Mouse (Mus musculus) intestine, embryonic 14.5 days (tissue): ENCODE results near the gene Tram2. TPM values are rescaled to one million over a fixed set of nuclear protein-coding genes. Genes with fewer than 3 reads are reported as not detected.
A peak's percentile ranks its signal among the peaks of the same experiment; 100 is the strongest.

Experiments
- ATAC-seq: fragments of 200-750 bp; cut with Nextera tagmentation; replicated peaks from 2 replicates; pipeline ENCODE4 v1.8.0; 2017; ENCODE audit warnings: low read depth, moderate number of reproducible peaks, moderate TSS enrichment, moderate library complexity; ENCODE audit not compliant: low FRiP score, low TSS enrichment
- DNase-seq: peaks from one replicate; pipeline ENCODE4 v3.0.0-alpha.2; 2018; ENCODE audit warnings: low spot score
- H3K27ac ChIP-seq: fragments of 300-500 bp; sonication (generic); 2 replicates; pipeline ENCODE4 v1.5.1; 2014; ENCODE audit warnings: low read depth, mild to moderate bottlenecking, control low read depth
- H3K27me3 ChIP-seq: fragments of 300-500 bp; sonication (generic); replicated peaks from 2 replicates; pipeline ENCODE4 v1.6.1; 2014; ENCODE audit warnings: low read length, control low read depth; ENCODE audit not compliant: control insufficient read depth, insufficient read depth
- H3K36me3 ChIP-seq: fragments of 300-500 bp; sonication (generic); 2 replicates; pipeline ENCODE4 v1.6.1; 2014; ENCODE audit warnings: low read length, control low read depth; ENCODE audit not compliant: control insufficient read depth, insufficient read depth
- H3K4me1 ChIP-seq: fragments of 300-500 bp; sonication (generic); replicated peaks from 2 replicates; pipeline ENCODE4 v1.6.1; 2014; ENCODE audit warnings: low read length, control low read depth, mixed read lengths; ENCODE audit not compliant: control insufficient read depth, insufficient read depth
- H3K4me2 ChIP-seq: fragments of 300-500 bp; sonication (generic); 2 replicates; pipeline ENCODE4 v1.6.1; 2014; ENCODE audit warnings: low read length
- H3K4me3 ChIP-seq: fragments of 300-500 bp; sonication (generic); 2 replicates; pipeline ENCODE4 v1.5.1; 2014; ENCODE audit warnings: low read depth, low read length, control low read depth, mixed read lengths
- H3K9ac ChIP-seq: fragments of 300-500 bp; sonication (generic); 2 replicates; pipeline ENCODE4 v1.6.1; 2014; ENCODE audit warnings: mild to moderate bottlenecking, low read length
- H3K9me3 ChIP-seq: fragments of 300-500 bp; sonication (generic); 2 replicates; pipeline ENCODE4 v1.6.1; 2016; ENCODE audit warnings: low read length, control low read depth; ENCODE audit not compliant: control insufficient read depth
- WGBS: fragments of 180-500 bp; shearing (Covaris S2); extraction: QIAGEN DNeasy Blood & Tissue Kit; methylation state at CpG from one replicate; pipeline ENCODE4 v1.1.7; 2014; 5-methylcytosine and 5-hydroxymethylcytosine counted together
- polyA plus RNA-seq: library from polyadenylated mRNA; unstranded; fragments of >200 nt; fragmentation: Nextera tagmentation; extraction: Ambion mirVana; gene quantifications from 2 replicates; pipeline ENCODE4 v1.2.1, GENCODE M21; 2014

Gene Tram2
- polyA plus RNA-seq, 1 experiment from 2014 or later, result 10.4 TPM

DNA sequence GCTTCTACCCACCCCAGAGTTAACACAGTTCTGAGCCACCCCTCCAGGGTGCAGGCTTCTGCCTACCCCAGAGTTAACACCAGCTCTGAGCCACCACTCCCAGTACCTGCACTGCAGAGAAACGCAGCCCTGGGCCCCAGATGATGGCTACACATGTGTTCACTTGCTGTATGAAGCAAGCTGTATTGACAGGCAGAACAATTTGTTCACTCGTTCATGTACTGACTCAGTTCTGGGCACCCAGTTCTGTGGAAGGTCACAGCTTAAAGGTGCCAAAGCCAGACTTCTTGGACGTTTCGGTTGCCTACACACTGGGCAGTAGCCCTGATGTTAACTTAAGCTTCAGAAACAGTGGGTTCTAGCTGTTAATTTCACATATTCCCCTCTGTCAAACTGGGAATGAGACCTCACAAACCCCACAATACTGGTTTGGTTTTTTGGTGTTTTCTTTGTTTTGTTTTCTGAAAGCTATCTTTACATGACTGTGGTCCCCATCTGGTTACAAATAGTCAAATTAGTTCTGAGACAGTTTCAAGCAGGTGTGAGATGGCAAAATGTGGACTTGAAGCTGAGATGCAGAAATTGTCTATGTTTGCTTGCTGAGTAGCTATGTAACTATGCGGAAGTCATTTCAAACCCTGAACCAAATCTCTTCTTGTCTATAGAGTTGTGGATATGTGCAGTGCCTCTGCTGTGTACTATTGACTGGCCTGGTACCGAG lies 41.0 kb downstream of the Tram2 start:
- H3K27me3 ChIP-seq, result no peaks in the 10 kb centered on the region
- peaks cover 12% of the 10 kb centered on the region; the same call in 1 of the 2 replicates for H3K4me1 ChIP-seq
- peaks cover 23% of the 10 kb centered on the region; the same call in 1 of the 2 replicates for H3K36me3 ChIP-seq
- 89% methylated on average over 6 of the region's 6 CpGs for WGBS
- no peaks in the 10 kb centered on the region for H3K9me3 ChIP-seq
- DNase-seq (no peak), ATAC-seq (no peak)
- no peak overlapping the region for H3K9ac ChIP-seq
- no peak overlapping the region for H3K27ac ChIP-seq
- H3K4me2 ChIP-seq, result no peak overlapping the region
- H3K4me3 ChIP-seq, result no peak overlapping the region

GRCm38 (mm10) chr1:21035878-21036277 lies 43.2 kb downstream of the Tram2 start:
- WGBS, result 78% methylated on average over 6 of the region's 6 CpGs
- Histone ChIP-seq H3K4me2 (no peak overlapping the region), H3K27me3 (no peaks in the 10 kb centered on the region), H3K27ac (no peak overlapping the region), H3K4me1 (peaks cover 6% of the 10 kb centered on the region; the same call in 1 of the 2 replicates), H3K4me3 (no peak overlapping the region), H3K9ac (no peak overlapping the region), H3K36me3 (peaks cover 23% of the 10 kb centered on the region; the same call in 1 of the 2 replicates), H3K9me3 (no peaks in the 10 kb centered on the region)
- ATAC-seq, result no peak
- DNase-seq, result no peak

GRCm38 (mm10) chr1:21033792-21034119 lies 45.3 kb downstream of the Tram2 start:
- no peaks in the 10 kb centered on the region for H3K9me3 ChIP-seq
- ATAC-seq (0 out of 2 replicates have a peak, but pooled peaks have one; percentile 44), DNase-seq (no peak)
- no peak overlapping the region for H3K4me3 ChIP-seq
- H3K27me3 ChIP-seq, result no peaks in the 10 kb centered on the region
- 0 out of 2 replicates have a peak, but pooled peaks cover 3% of the 10 kb centered on the region for H3K4me1 ChIP-seq
- no peak overlapping the region for H3K27ac ChIP-seq
- peaks cover 23% of the 10 kb centered on the region; the same call in 1 of the 2 replicates for H3K36me3 ChIP-seq
- no peak overlapping the region for H3K4me2 ChIP-seq
- H3K9ac ChIP-seq, result no peak overlapping the region

GRCm38 (mm10) chr1:21033065-21033791 lies 45.8 kb downstream of the Tram2 start:
- no peak overlapping the region for H3K27ac ChIP-seq
- H3K9me3 ChIP-seq, result no peaks in the 10 kb centered on the region
- peaks cover 23% of the 10 kb centered on the region; the same call in 1 of the 2 replicates for H3K36me3 ChIP-seq
- no peak overlapping the region for H3K4me2 ChIP-seq
- no peak overlapping the region for H3K9ac ChIP-seq
- DNase-seq (no peak), ATAC-seq (no peak)
- WGBS, result 81% methylated on average over 11 of the region's 11 CpGs
- H3K27me3 ChIP-seq, result no peaks in the 10 kb centered on the region
- H3K4me1 ChIP-seq, result 0 out of 2 replicates have a peak, but pooled peaks cover 3% of the 10 kb centered on the region
- H3K4me3 ChIP-seq, result no peak overlapping the region

- WGBS, result 73% methylated on average over 2 of the region's 2 CpGs
- Histone ChIP-seq H3K4me1 (0 out of 2 replicates have a peak, but pooled peaks cover 3% of the 10 kb centered on the region), H3K4me2 (no peak overlapping the region), H3K9me3 (no peaks in the 10 kb centered on the region), H3K27ac (no peak overlapping the region), H3K36me3 (peaks cover 16% of the 10 kb centered on the region; the same call in 1 of the 2 replicates), H3K4me3 (no peak overlapping the region), H3K9ac (no peak overlapping the region), H3K27me3 (no peaks in the 10 kb centered on the region)
- DNase-seq, result no peak
- no peak for ATAC-seq
These were observed 47.4 kb downstream of the Tram2 start for GRCm38 (mm10) chr1:21031650-21032049.

DNA sequence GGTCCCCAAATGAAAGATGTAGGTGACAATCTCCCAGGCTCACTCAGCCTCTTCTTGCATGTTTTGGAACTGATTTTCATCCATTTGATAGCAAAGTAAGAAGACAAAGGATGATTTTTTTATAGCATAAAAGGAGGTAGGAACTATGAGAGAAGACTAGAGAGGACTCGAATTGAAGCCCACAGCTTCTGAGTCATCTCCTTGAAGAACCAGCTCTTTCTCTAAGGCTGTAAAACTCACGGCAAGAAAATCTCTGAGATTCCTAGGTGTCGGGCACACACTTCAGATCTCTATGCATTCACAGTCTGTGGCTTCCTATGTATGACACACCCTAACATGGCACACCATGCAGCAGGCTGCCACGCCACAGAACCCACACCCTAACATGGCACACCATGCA lies 50.0 kb downstream of the Tram2 start:
- no peak for ATAC-seq
- H3K27me3 ChIP-seq, result no peaks in the 10 kb centered on the region
- H3K36me3 ChIP-seq, result no peaks in the 10 kb centered on the region; the same call in 1 of the 2 replicates
- 0 out of 2 replicates have a peak, but pooled peaks cover 3% of the 10 kb centered on the region for H3K4me1 ChIP-seq
- no peak overlapping the region for H3K27ac ChIP-seq
- H3K4me2 ChIP-seq, result no peak overlapping the region
- H3K4me3 ChIP-seq, result no peak overlapping the region
- 91% methylated on average over 4 of the region's 4 CpGs for WGBS
- DNase-seq, result no peak
- no peaks in the 10 kb centered on the region for H3K9me3 ChIP-seq
- no peak overlapping the region for H3K9ac ChIP-seq

GRCm38 (mm10) chr1:21026534-21026933 lies 52.5 kb downstream of the Tram2 start:
- Histone ChIP-seq H3K4me2 (no peak overlapping the region), H3K4me1 (no peaks in the 10 kb centered on the region), H3K4me3 (no peak overlapping the region), H3K9ac (no peak overlapping the region), H3K27me3 (no peaks in the 10 kb centered on the region), H3K36me3 (no peaks in the 10 kb centered on the region), H3K27ac (no peak overlapping the region), H3K9me3 (no peaks in the 10 kb centered on the region)
- whole genome bisulfite sequencing, result 73% methylated on average over 7 of the region's 7 CpGs
- ATAC-seq, result no peak
- DNase-seq, result no peak

GRCm38 (mm10) chr1:21025203-21025602 lies 53.8 kb downstream of the Tram2 start:
- Histone ChIP-seq H3K36me3 (no peaks in the 10 kb centered on the region), H3K27me3 (no peaks in the 10 kb centered on the region), H3K9me3 (no peaks in the 10 kb centered on the region), H3K9ac (no peak overlapping the region), H3K4me2 (no peak overlapping the region), H3K4me3 (no peak overlapping the region), H3K4me1 (no peaks in the 10 kb centered on the region), H3K27ac (no peak overlapping the region)
- ATAC-seq (no peak), DNase-seq (no peak)
- WGBS, result 81% methylated on average over 5 of the region's 5 CpGs
